Mouse (Mus musculus) liver, embryonic 18 days (tissue): ENCODE data around the gene Trpc6. TPM values are rescaled to one million over a fixed set of nuclear protein-coding genes. Genes with fewer than 3 reads are reported as not detected.

Experiments used
- polyA plus RNA-seq: library from polyadenylated mRNA; depleted of rRNA; stranded (reverse); fragments of >200 nt; gene quantifications from 2 replicates; pipeline ENCODE4 v1.2.3, GENCODE M21; 2012; rRNA removed

The Trpc6 gene
- 0.93 and 0.94 TPM in 2 replicates for polyA plus RNA-seq

DNA sequence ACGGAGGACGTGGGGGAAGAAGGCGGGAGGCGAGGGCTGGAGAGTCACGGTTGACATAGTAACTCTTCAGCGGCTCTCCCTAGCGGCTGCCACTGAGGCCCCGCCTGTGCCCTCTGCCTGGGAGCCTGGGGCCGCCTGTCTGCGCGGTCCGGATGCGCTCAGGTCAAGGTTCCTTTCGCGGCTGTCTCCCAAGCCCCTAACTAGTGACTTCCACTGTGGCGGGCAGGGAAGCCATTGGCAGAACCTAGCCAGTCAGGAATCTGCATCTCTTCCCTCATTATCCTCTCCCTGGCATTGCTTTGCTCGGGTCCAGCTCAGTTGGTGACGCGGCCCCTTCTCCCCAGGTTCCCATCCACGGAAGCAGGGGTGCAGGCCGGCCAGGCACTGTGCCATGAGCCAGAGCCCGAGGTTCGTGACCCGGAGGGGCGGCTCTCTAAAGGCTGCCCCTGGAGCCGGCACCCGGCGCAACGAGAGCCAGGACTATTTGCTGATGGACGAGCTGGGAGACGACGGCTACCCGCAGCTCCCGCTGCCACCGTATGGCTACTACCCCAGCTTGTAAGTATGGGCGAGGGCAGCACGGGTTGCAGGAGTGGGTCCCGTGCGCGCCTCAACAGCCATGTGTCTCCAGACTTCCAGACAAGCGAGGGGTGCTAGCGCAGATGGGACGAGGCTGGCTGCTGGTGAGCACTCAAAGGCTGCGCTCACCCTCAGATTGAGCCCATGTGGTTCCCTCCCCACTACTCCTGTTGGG is at the start of gene Trpc6:
TSS of gene Trpc6 (plus strand) at position 102 of the 754 bp plus-strand sequence.

